Mouse (Mus musculus): ENCODE results near the gene Tmc8.

GRCm38 (mm10) chr11:117780199-117780515, 1.7 kb upstream of the Tmc8 start:
- TF ChIP-seq CTCF (IDR thresholded peaks at IDR 0.05; ENCODE audit: extremely low read depth, insufficient read length, insufficient replicate concordance, low read depth, low read length) (no peak), POLR2A (IDR thresholded peaks at IDR 0.05; ENCODE audit: low read depth, low read length) (no peak)

Data from small intestine, adult 2 months (tissue).